Mouse (Mus musculus) MEL (cell line): ENCODE measurements around the gene Mrpl22.

Experiments
- CTCF ChIP-seq, 3 experiments: IDR thresholded peaks in 2 of 3; conservative IDR thresholded peaks in 1 of 3; 2 replicates each; pipeline ENCODE4 v1.5.1; 2011 to 2012; ENCODE audit warnings: low read length in 3 of 3, low read depth in 2 of 3, mild to moderate bottlenecking in 2 of 3, improper control_type of control experiment in 1 of 3, inconsistent platforms in 1 of 3, mixed read lengths in 1 of 3, moderate library complexity in 1 of 3; ENCODE audit not compliant: control insufficient read depth in 1 of 3, insufficient read depth in 1 of 3, poor library complexity in 1 of 3, severe bottlenecking in 1 of 3
- EP300 ChIP-seq, 2 experiments: IDR thresholded peaks; 2 replicates each; pipeline ENCODE4 v1.6.1; 2011; ENCODE audit warnings: improper control_type of control experiment in 2 of 2, low read length in 2 of 2, low read depth in 1 of 2, mild to moderate bottlenecking in 1 of 2
- GATA1 ChIP-seq: IDR thresholded peaks from 2 replicates; pipeline ENCODE4 v1.6.1; 2011; ENCODE audit warnings: low read depth, low read length, improper control_type of control experiment
- HCFC1 ChIP-seq: IDR thresholded peaks from 2 replicates; pipeline ENCODE4 v1.6.1; 2012; ENCODE audit warnings: low read depth, mild to moderate bottlenecking, inconsistent platforms, low read length, improper control_type of control experiment, moderate library complexity
- JUND ChIP-seq: IDR thresholded peaks from 2 replicates; pipeline ENCODE4 v1.6.1; 2011; ENCODE audit warnings: low read depth, mild to moderate bottlenecking, improper control_type of control experiment, low read length
- MEF2A ChIP-seq: IDR thresholded peaks from 2 replicates; pipeline ENCODE4 v1.6.1; 2014; ENCODE audit warnings: low read depth, mild to moderate bottlenecking, inconsistent platforms, low read length, improper control_type of control experiment; ENCODE audit not compliant: poor library complexity, insufficient replicate concordance, severe bottlenecking; ENCODE audit errors: extremely low read depth
- NRF1 ChIP-seq: IDR thresholded peaks from 2 replicates; pipeline ENCODE4 v1.6.1; 2014; ENCODE audit warnings: low read depth, mild to moderate bottlenecking, inconsistent platforms, low read length, improper control_type of control experiment, moderate library complexity; ENCODE audit not compliant: poor library complexity, insufficient read depth, severe bottlenecking
- POLR2A ChIP-seq, 2 experiments: IDR thresholded peaks; 2 replicates each; pipeline ENCODE4 v1.6.1; 2011 to 2012; ENCODE audit warnings: low read length in 2 of 2, mild to moderate bottlenecking in 2 of 2, control low read depth in 1 of 2, improper control_type of control experiment in 1 of 2, low read depth in 1 of 2, moderate library complexity in 1 of 2; ENCODE audit not compliant: control insufficient read depth in 1 of 2, insufficient read depth in 1 of 2, poor library complexity in 1 of 2
- POLR2AphosphoS2 ChIP-seq: IDR thresholded peaks from 2 replicates; pipeline ENCODE4 v1.6.1; 2011; ENCODE audit warnings: low read length, improper control_type of control experiment
- TAL1 ChIP-seq: IDR thresholded peaks from 2 replicates; pipeline ENCODE4 v1.6.1; 2012; ENCODE audit warnings: mild to moderate bottlenecking, inconsistent platforms, low read length, moderate library complexity, mixed read lengths
- USF2 ChIP-seq, 2 experiments: IDR thresholded peaks; 2 replicates each; pipeline ENCODE4 v1.6.1; 2011 to 2012; ENCODE audit warnings: improper control_type of control experiment in 2 of 2, low read length in 2 of 2, borderline replicate concordance in 1 of 2, inconsistent platforms in 1 of 2, low read depth in 1 of 2, mild to moderate bottlenecking in 1 of 2; ENCODE audit not compliant: insufficient read depth in 1 of 2

DNA sequence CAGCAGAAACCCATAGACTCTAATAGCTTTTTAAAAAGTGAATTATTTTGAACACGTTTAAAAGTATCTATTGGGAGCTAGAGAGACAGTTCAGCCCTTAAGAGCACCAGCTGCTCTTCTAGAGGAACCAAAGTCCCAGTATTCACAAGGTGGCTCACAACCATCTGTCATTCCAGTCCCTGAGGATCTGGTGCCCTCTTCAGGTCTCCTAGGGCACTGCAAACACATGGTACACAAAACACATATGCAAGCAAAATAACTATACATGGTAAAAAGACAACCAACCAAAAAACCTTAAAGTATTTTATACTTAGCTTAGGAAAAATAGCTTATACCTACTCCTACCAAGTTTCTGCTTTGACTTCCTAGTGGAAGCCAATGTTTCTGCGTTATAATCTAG, 6.4 kb upstream of the Mrpl22 start:
- no peak for TF ChIP-seq POLR2A (IDR thresholded peaks at IDR 0.05; ENCODE audit: control insufficient read depth in 1 of 2, insufficient read depth in 1 of 2, low read depth in 1 of 2, low read length in 2 of 2, poor library complexity in 1 of 2)
- peak; percentile 44 to 64 (median 53) for TF ChIP-seq CTCF (IDR thresholded peaks at IDR 0.05 in 2 of 3, conservative IDR thresholded peaks at IDR 0.05 in 1 of 3; ENCODE audit: control insufficient read depth in 1 of 3, insufficient read depth in 1 of 3, low read depth in 2 of 3, low read length in 3 of 3, poor library complexity in 1 of 3, severe bottlenecking in 1 of 3)
- no peak for TF ChIP-seq HCFC1
- TF ChIP-seq JUND = no peak
- TF ChIP-seq POLR2AphosphoS2 = no peak
- no peak for TF ChIP-seq MEF2A
- no peak for TF ChIP-seq USF2 (IDR thresholded peaks at IDR 0.05; ENCODE audit: borderline replicate concordance in 1 of 2, insufficient read depth in 1 of 2, low read depth in 1 of 2, low read length in 2 of 2)
- no peak for TF ChIP-seq TAL1
- TF ChIP-seq GATA1 = no peak
- TF ChIP-seq NRF1 = no peak
- no peak for TF ChIP-seq EP300 (IDR thresholded peaks at IDR 0.05; ENCODE audit: low read depth in 1 of 2, low read length in 2 of 2)
